ENCODE assay signal across 22 mouse cellular contexts in genomic region chr8:10072347-10072746, GRCm38 (mm10).
DNase-seq lines count a peak whose midpoint lies in the region; ATAC-seq lines count a peak whose summit lies in the region.
"Had no signal": no experiment of that assay in that cellular context is flagged by ENCODE, and none has a peak within 500 bp of the region (broad histone marks: within the 10 kb centered on the region; RNA-seq: fewer than 3 reads in every experiment).

No protein-coding gene starts in this region.

- peak; percentile 29 to 31 for DNase-seq in cerebellum, postnatal 10 days
- no peak for DNase-seq in cerebellum, postnatal 25 days
- no peak for DNase-seq in limb, embryonic 10.5 days (ENCODE audit: low spot score)
- no peak for DNase-seq in heart, postnatal 36 days
- DNase-seq: adrenal gland, adult 2 months; adrenal gland, postnatal 10 days; adrenal gland, postnatal 25 days; B cell, adult 2 months; cerebellum, adult 11 months; cerebellum, adult 18-20 months; cerebellum, adult 8-10 months; cerebellum, adult 9-11 months; cerebellum, postnatal 36 days; embryo, embryonic 11 days had no signal

- 0 out of 2 replicates have a peak, but pooled peaks cover 2% of the 10 kb centered on the region for H3K4me1 ChIP-seq in limb, embryonic 15.5 days
- no peaks in the 10 kb centered on the region for H3K4me1 ChIP-seq in limb, embryonic 10.5 days
- H3K4me1 ChIP-seq: embryonic facial prominence, embryonic 13.5 days; embryonic facial prominence, embryonic 15.5 days; forebrain, embryonic 12.5 days had no signal

- no peak overlapping the region for H3K9ac ChIP-seq in limb, embryonic 15.5 days
- H3K9ac ChIP-seq: embryonic facial prominence, embryonic 13.5 days; embryonic facial prominence, embryonic 15.5 days; forebrain, embryonic 12.5 days had no signal

- no peaks in the 10 kb centered on the region for H3K36me3 ChIP-seq in limb, embryonic 15.5 days
- no peaks in the 10 kb centered on the region for H3K36me3 ChIP-seq in limb, embryonic 10.5 days
- H3K36me3 ChIP-seq: embryonic facial prominence, embryonic 13.5 days; embryonic facial prominence, embryonic 15.5 days; forebrain, embryonic 10.5 days; forebrain, embryonic 12.5 days had no signal

- intact Hi-C loops in heart, postnatal 36 days (cut with DNase I): no loop called here

- H3K9me3 ChIP-seq in limb, embryonic 15.5 days: no peaks in the 10 kb centered on the region
- no peaks in the 10 kb centered on the region for H3K9me3 ChIP-seq in limb, embryonic 10.5 days (replicated peaks)
- H3K9me3 ChIP-seq: embryonic facial prominence, embryonic 13.5 days; embryonic facial prominence, embryonic 15.5 days; forebrain, embryonic 10.5 days; forebrain, embryonic 12.5 days had no signal

- H3K4me2 ChIP-seq in limb, embryonic 15.5 days: no peak overlapping the region
- H3K4me2 ChIP-seq: embryonic facial prominence, embryonic 13.5 days; embryonic facial prominence, embryonic 15.5 days; forebrain, embryonic 12.5 days had no signal

- H3K27me3 ChIP-seq in limb, embryonic 15.5 days: no peaks in the 10 kb centered on the region
- no peaks in the 10 kb centered on the region for H3K27me3 ChIP-seq in limb, embryonic 10.5 days (ENCODE audit: low read depth, poor library complexity, severe bottlenecking)
- H3K27me3 ChIP-seq: embryonic facial prominence, embryonic 13.5 days; embryonic facial prominence, embryonic 15.5 days; forebrain, embryonic 12.5 days had no signal

- H3K27ac ChIP-seq in limb, embryonic 15.5 days: no peak overlapping the region
- no peak overlapping the region for H3K27ac ChIP-seq in limb, embryonic 10.5 days
- H3K27ac ChIP-seq: embryonic facial prominence, embryonic 13.5 days; embryonic facial prominence, embryonic 15.5 days; forebrain, embryonic 10.5 days; forebrain, embryonic 12.5 days had no signal

- 0 out of 2 replicates have a peak, but pooled peaks have one; percentile 55 for ATAC-seq in limb, embryonic 15.5 days (ENCODE audit: insufficient number of reproducible peaks, low FRiP score, low TSS enrichment, low read depth)
- ATAC-seq: forebrain, embryonic 14.5 days; forebrain, embryonic 16.5 days had no signal

- WGBS in limb, embryonic 15.5 days: 79% methylated on average over 2 of the region's 2 CpGs
- WGBS in limb, embryonic 10.5 days: 94% methylated on average over 2 of the region's 2 CpGs

- no peak overlapping the region for H3K4me3 ChIP-seq in limb, embryonic 15.5 days
- no peak overlapping the region for H3K4me3 ChIP-seq in limb, embryonic 10.5 days
- H3K4me3 ChIP-seq: embryonic facial prominence, embryonic 13.5 days; embryonic facial prominence, embryonic 15.5 days; erythroblast, embryonic 14.5 days; forebrain, embryonic 10.5 days; forebrain, embryonic 12.5 days had no signal

Comparison
In these comparisons a context has a peak if more than half of its experiments do, and no peak if none do; other contexts are left out.
1. DNase-seq: peak in cerebellum, postnatal 10 days (2 of 2); none in cerebellum, postnatal 25 days (0 of 2), limb, embryonic 10.5 days (single experiment) and heart, postnatal 36 days (0 of 2).